ENCODE assay signal across 11 mouse cellular contexts in the genomic region with DNA sequence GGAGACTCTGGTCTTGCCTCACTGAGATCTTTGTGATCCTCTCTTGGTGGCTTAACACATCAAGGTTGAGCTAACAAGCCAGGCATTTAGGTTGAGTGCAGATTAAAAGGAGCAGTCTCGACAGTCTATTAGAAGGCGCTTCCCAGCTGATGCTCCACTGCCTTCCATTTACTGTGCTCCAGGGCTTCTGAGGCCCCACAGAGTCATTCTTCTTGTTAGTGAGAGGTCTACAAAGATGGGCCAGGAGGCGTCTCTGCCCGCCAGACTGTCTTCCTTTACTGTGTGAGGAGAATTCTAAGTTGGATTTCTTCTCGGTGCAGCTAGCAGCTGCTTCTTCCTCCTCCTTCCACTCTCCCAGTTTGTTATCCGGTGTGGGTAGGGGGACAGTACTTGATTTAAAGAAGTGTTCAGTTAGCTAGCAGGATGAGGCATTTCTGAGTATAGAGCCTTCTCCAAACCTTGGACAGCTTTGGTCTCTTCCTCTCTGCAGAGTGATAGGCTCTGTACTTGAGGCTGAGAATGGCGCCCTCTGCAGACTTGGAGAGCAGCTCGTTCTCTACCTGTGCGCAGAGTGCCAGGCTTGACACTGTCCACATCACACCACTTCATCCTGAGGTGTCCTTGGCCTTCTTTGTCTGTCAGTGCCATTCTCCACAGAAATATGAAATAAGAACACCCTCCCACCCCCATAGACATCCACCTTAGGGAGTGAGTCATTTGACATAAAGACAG. TPM values are rescaled to one million over a fixed set of nuclear protein-coding genes. Genes with fewer than 3 reads are reported as not detected.
A peak's percentile ranks its signal among the peaks of the same experiment; 100 is the strongest.
DNase-seq lines count a peak whose midpoint lies in the region; TF ChIP-seq lines count a peak whose summit lies in the region.
"Had no signal": no experiment of that assay in that cellular context is flagged by ENCODE, and none has a peak within 500 bp of the region (broad histone marks: within the 10 kb centered on the region; RNA-seq: fewer than 3 reads in every experiment).

No protein-coding gene starts in this region.

- no peak overlapping the region for H3K4me3 ChIP-seq in kidney, adult 2 months (ENCODE audit: insufficient read depth, low read depth, low read length)
- no peak overlapping the region for H3K4me3 ChIP-seq in thymus, adult 2 months (ENCODE audit: control insufficient read depth, insufficient read depth, low read length)
- H3K4me3 ChIP-seq: liver, embryonic 15.5 days; myocyte had no signal

- peak; percentile 19 for DNase-seq in adrenal gland, postnatal 10 days
- no peak for DNase-seq in adrenal gland, postnatal 4 days (ENCODE audit: low spot score in 2 of 2)
- DNase-seq in kidney, adult 2 months: no peak
- DNase-seq in kidney, adult 18-20 months: no peak
- DNase-seq in thymus, postnatal 14 days: peak; percentile 26
- DNase-seq in thymus, adult 2 months: no peak
- DNase-seq in thymus, postnatal 4 days: peak; percentile 58
- DNase-seq in heart, postnatal 10 days: no peak
- DNase-seq: kidney, postnatal 4 days had no signal

- no peaks in the 10 kb centered on the region for H3K27me3 ChIP-seq in kidney, adult 2 months (replicated peaks; ENCODE audit: control insufficient read depth, insufficient read depth, low read length)
- no peaks in the 10 kb centered on the region for H3K27me3 ChIP-seq in thymus, adult 2 months (ENCODE audit: control insufficient read depth, insufficient read depth, low read length)
- H3K27me3 ChIP-seq: liver, embryonic 15.5 days had no signal

- intact Hi-C loops in heart, postnatal 10 days (cut with DNase I): no loop called here

- 93% methylated on average over 9 of the region's 9 CpGs for WGBS in kidney, adult 2 months
- 90% methylated on average over 9 of the region's 9 CpGs for WGBS in thymus, adult 2 months

- TF ChIP-seq CTCF in kidney, adult 2 months (conservative IDR thresholded peaks at IDR 0.05; ENCODE audit: insufficient read depth, insufficient read length, low read depth, low read length): peak; percentile 38
- TF ChIP-seq CTCF in thymus, adult 2 months (IDR thresholded peaks at IDR 0.05; ENCODE audit: borderline replicate concordance, control insufficient read depth, extremely low read depth, insufficient read depth, low read length, poor library complexity): no peak

- no peak overlapping the region for H3K27ac ChIP-seq in kidney, adult 2 months (ENCODE audit: insufficient read depth, low read depth, low read length)
- no peak overlapping the region for H3K27ac ChIP-seq in thymus, adult 2 months (ENCODE audit: control insufficient read depth, insufficient read depth, low read length)
- H3K27ac ChIP-seq: liver, embryonic 15.5 days had no signal

- H3K36me3 ChIP-seq in kidney, adult 2 months (ENCODE audit: control insufficient read depth, insufficient read depth, low read length): no peaks in the 10 kb centered on the region
- no peaks in the 10 kb centered on the region for H3K36me3 ChIP-seq in thymus, adult 2 months (ENCODE audit: control insufficient read depth, insufficient read depth, low read length)
- H3K36me3 ChIP-seq: liver, embryonic 15.5 days had no signal

- no peak for TF ChIP-seq POLR2A in kidney, adult 2 months (IDR thresholded peaks at IDR 0.05; ENCODE audit: low read depth, low read length)
- TF ChIP-seq POLR2A in thymus, adult 2 months (IDR thresholded peaks at IDR 0.05; ENCODE audit: control insufficient read depth, extremely low read depth, insufficient read depth, low read length, poor library complexity): no peak

- H3K4me1 ChIP-seq in kidney, adult 2 months (ENCODE audit: control insufficient read depth, insufficient read depth, low read length): peaks cover 8% of the 10 kb centered on the region
- 0 out of 2 replicates have a peak, but pooled peaks cover 3% of the 10 kb centered on the region for H3K4me1 ChIP-seq in thymus, adult 2 months (replicated peaks; ENCODE audit: control insufficient read depth, insufficient read depth, low read length)

RNA-seq across cellular contexts. Expression of a gene that starts 57.3 kb away (rescaled TPM):
- 10 to 100 TPM; 18.6 to 21.7 TPM for total RNA-seq in adrenal gland, postnatal 10 days (2021)
- total RNA-seq in adrenal gland, postnatal 4 days (2021): 10 to 100 TPM; 25.8 to 29.2 TPM
- polyA plus RNA-seq in kidney, adult 2 months (2012; rRNA removed): 25.9 and 31.4 TPM in 2 replicates
- polyA plus RNA-seq in thymus, adult 2 months (2012; rRNA removed): 73.2 and 73.5 TPM in 2 replicates
- total RNA-seq in heart, postnatal 10 days (2021): 10 to 100 TPM; 18.9 to 23.3 TPM

Comparison
In these comparisons a context has a peak if more than half of its experiments do, and no peak if none do; other contexts are left out.
1. DNase-seq: peak in adrenal gland, postnatal 10 days (single experiment), thymus, postnatal 14 days (single experiment) and thymus, postnatal 4 days (single experiment); none in adrenal gland, postnatal 4 days (0 of 2), kidney, adult 2 months (single experiment), kidney, adult 18-20 months (single experiment), thymus, adult 2 months (single experiment) and heart, postnatal 10 days (0 of 2).